Mouse (Mus musculus) fat pad, adult 2 months (tissue): Measurements from ENCODE around the gene Ptms.

ENCODE experiments used
- DNase-seq: peaks from one replicate; pipeline ENCODE4 v3.0.0-alpha.2; 2011; ENCODE audit warnings: low read depth, low spot score; ENCODE audit errors: extremely low read depth

Gene Ptms

DNA sequence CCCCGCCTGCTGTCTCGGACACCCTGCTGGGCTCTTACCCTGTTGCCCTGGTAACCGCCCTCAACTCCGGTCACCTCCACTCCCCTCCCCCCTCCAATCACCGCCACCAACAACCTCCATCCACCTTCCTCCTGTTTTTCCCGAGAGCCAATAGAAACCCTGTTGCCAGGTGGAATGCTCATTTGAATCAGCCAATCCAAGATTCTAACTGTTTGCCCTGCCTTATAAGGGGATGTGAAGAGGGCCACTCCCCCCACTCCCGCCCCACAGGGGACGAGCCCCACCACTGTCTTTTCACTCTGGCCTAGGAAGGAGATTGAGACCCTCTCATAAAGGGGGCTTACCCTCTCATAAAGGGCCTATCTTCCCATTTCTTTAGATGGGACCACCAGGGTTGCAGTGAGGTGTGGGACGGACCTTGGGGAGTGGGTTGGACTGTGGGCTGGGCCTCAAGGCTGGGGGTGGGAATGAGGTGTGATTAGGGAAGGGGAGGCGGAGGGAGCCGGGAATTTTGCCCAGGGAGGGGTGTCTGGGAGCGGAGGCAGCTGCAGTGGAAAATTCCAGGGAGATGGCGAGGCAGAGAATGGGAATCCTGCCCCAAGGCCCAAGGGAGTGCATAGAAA, at the start of gene Ptms:
Gene Ptms, minus strand, starts transcription at position 409 of the 623 bp plus-strand sequence.
- DNase-seq: peak; percentile 97

DNA sequence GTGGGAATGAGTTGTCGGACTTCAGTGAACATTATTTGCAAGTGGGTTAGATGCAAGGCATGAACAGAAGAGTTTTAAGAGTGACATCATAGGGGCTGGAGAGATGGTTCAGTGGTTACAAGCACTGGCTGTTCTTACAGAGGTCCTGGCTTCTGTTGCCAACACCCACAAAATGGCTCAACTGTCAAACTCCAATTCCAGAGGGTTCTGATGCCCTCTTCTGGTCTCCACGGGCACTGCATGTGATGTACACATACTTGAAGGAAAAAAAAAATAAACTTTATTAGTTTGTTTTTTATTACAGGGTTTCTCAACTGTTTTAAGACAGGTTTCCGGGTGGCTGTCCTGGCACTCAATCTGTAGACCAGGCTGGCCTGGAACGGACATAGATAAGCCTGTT, 47.9 kb upstream of the Ptms start:
- no peak for DNase-seq

DNA sequence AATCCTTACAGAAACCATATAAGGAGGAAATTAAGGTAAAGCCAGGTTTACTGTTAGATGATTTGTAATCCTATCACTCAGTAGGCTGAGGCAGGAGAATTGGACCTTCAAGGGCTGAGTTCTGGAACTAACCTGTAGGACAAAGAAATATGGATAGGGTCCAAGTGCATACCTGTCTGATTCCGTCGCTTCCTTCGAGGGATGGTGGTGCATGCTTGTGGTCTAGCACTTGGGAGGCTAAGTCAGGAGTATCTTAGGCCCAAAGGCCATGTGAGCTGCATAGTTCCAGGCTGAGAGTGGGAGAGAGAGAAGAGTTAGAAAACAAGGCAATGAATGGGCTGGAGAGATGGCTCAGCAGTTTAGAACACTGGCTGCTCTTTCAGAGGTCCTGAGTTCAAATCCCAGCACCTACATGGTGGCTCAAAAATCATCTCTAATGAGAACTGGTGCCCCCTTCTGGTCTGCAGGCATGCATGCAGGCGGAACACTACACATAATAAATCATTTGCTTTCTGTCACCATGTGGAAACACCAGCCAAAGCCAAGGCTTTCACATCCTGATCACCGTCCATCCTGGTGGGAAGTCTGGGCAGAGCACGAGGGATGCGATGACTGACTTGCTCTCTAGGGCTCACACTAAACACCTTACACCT, 46.7 kb upstream of the Ptms start:
- no peak for DNase-seq

DNA sequence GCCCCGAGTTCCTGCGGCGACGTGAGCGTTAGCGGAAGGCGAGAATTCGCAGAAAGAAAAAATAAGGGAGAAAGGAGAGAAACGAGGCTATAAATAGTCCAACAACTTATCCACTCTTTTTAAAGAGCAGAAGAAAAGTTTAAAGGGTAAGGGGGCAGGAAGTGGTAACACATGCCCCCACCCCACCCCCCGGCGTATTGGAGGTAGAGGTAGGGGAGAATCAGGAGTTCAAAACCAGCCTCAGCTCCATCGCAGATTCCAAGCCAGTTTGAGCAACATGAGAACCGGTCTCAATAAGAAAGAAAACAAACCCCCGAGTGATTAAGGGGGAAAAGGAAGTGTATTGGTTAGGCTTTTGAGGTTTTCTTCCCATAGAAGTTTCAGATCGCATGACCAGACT, 45.8 kb upstream of the Ptms start:
- no peak for DNase-seq

DNA sequence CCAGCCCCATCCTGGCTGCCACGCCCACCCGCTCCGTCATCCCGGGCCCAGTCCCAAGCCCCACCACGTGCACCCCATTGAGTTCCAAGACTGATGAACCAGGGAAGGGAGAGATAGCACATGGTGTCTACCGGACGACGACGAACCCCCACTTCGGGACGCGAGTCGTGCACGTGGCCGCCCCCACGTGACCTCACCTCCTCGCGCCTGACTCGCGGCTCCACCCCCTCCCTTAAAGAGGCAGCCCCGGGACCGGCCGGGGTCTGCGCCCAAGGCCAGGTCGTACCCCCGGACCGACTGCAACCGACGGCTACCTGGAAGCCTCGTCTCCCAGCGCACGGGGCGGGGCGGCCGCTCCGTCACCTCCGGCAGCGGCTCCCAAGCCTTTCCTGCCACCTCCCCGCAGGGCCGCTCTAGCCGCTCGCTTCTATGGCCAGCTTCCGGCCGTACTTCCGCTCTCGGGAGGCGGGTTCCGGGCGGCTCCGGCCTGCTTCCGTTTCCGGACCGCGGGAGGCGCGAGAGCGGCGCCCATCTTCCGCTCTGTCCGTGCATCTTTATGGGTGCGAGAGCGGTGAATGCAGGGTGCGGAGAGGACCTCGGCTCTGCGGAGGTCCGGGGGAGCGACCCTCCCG, 45.3 kb upstream of the Ptms start, which contains the start of gene Cops7a:
Gene Cops7a, minus strand, starts transcription at position 451 of the 632 bp plus-strand sequence.
- DNase-seq: no peak

DNA sequence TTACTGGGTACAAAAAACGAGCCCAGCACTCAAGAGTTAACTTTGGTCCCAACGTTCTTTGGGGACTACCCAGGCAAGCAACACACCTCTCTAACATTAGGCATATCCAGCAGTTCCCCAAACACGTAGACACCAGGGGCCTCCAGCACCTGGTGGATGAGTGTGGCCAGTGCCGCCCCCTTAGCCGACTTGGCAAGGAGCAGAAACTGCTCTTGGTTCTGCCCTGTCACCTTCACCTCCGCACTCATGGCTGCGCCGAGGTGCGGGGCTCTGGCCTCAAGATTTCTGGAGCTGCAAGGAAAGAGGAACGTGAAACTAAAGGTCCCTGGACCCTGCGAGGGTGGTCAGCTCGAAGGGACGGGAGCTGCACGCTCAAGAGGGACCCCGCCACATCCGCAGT, 44.7 kb upstream of the Ptms start:
- no peak for DNase-seq

DNA sequence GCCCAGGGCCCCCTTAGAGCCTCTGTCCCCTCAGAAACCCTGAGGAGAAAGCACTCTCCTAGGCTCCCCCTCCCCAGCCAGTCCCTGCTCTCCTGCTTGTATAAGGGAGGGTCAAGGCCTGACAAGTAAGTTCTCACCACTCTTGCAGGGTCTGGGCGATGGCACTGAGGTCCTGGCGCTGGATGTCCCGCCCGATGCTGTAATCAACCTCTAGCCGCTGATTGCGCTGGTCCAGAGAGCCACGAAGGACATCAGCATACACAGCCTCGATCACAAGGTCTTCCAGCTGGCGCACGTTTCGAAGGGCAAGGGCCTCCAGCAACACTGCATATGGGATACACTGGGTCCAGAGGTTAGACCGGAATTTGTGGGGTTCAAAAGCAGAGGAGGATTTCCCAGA, 41.1 kb upstream of the Ptms start:
- DNase-seq: no peak

DNA sequence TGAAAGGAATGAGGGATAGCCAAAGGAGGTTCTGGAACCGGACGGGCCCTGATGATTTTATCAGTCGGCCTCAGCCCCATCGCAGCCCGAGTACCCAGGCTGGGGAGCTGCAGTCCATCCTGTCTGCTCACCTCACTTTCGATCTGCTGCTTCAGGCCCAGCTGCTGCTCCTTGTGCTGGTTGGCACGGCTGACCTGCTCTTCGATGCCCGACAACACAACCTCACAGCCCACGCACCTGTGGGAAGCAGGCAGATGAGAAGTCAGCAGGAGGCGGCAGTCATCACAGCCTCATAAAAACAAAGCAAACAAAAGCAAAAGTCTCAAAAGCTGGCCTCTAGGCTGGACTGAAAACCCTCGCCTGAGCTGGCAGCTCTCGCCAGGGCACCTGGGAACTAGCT, 40.1 kb upstream of the Ptms start:
- peak; percentile 91 for DNase-seq

DNA sequence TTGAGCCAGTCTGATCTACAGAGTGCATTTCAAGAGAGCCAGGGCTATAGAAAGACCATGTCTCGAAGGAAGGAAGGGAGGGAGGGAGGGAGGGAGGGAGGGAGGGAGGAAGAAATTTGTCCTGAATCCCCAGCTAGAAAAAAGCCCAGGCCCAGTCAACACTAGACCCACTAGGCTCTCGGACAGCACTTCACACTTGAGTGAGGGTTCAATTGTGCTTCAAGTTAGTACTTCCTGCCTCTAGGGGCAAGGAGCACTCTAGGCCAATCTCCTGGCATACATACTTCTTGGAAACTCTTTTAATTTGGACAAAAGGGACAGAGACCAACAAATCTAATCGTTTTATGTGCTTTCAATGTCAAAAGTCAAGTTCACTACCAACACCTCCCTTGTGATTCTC, 38.2 kb upstream of the Ptms start:
- no peak for DNase-seq

DNA sequence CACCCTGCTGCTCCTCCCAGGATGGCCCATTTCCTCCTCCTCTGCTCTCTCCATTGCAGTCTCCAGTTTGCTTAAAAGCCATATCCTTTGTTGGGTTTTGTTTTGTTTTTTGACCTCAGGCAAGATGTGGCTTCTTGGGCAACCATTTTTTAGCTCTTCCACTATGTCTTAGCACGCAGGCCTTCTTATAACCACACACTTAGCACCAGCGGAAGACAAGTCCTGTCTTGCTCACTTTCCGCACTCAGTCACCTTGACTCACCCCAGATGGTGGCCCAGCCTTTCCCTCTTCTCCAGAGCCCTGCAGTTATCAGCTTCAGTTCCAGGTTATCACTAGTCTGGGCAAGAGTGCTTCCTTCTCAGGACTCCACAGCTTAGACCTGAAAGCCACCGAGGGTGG, 35.3 kb upstream of the Ptms start:
- DNase-seq: peak; percentile 95

DNA sequence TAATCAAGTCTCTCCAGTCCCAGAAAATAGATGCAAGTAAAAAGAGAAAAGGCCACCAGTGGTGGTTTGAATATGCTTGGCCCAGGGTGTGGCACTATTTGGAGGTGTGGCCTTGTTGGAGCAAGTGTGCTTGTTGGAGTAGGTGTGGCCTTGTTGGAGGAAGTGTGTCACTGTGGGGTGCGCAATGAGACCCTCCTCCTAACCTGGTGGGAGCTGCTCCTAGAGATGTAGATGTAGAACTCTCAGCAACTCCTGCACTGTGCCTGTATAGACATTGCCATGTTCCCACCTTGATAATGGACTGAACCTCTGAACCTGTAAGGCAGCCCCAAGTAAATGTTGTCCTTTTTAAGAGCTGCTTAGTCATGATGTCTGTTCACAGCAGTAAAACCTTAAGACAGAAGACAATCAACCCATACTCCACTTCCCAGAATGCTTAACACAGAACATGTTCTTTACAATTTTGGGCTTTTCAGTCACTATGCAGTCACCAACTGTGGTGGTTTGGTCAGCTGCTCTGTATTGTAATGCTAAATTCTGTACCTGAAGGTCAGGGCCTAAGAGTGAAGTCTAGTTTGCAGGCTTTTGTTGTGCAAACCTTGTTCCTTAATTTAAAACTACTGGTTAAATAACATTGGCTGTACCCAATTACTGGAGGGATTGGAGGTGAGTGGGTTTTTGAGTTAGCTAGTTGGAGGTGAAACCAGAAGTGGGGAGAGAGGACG, 34.2 kb upstream of the Ptms start:
- no peak for DNase-seq

DNA sequence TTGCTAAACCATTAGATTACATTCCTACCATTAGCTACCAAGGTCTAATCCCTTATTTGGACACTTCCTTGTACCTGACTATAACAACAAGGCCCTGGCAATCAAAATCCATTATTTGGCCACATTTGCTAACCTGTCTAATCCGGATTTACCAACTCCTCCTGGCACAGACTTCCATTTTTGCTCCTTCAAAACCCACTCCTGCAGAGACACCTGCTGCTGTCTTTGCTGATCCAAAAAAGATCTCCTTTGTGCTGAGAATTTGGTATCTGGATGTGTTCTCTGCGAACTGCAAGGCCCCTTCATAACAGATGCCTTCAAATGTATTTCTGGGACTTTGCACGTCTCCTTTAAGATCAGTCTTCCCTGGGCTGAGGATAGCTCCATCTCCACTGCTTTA, 23.6 kb upstream of the Ptms start:
- DNase-seq: no peak

DNA sequence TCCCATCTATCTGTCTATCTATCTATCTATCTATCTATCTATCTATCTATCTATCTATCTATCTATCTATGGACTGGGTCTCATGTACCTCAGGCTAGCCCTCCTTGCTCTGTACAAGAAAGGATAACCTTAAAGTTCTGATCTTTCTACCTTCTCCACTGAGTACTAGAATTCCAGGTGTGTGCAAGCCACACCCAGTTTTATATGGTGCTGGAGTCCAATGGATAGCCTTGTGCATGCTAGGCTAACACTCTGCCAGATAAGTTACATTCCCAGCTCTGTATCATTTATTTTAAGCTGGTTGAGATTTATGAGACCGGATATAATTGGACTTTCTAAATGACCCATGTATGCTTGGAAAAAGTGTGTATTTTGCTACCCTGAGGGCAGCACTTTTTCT, 21.8 kb upstream of the Ptms start:
- no peak for DNase-seq

DNA sequence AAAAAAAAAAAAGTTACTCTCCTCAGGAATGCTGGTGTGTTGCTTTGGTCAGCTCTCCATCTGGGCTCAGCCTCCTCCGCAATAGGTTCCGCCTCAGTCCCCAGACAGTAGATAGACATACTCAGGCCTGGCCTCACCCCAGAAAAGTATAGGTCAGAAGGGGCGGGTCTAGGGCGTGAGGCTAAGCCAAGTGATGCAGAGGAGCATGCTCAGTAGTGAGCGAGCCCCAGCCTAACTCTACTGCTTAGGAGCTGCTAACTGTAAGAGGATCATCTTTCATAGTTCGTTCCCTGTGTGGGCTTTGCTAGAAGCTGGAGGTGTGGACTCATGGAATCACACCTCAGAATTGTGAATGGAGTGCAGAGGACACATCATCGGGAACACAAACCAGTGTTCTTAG, 18.7 kb upstream of the Ptms start:
- DNase-seq: no peak

DNA sequence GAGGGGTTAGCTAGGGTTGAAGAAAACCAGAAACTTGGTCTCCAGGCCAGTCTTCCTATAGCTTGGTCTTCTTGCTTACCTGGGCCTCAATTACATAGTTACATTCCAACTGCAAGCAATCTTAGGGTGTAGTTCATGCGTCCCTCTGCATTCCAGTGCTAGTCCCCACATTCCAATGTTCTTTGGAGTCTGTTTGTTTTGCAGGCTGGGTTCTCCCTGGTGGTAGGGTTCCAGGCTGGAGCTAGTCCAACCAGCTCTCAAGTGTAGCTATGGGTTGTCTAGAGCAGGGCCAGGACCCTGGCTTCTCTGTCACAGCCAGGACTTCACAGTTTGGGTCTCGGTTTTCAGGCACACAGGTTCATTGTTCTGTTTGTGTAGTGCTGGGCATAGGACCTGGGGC, 17.6 kb upstream of the Ptms start:
- DNase-seq: no peak

DNA sequence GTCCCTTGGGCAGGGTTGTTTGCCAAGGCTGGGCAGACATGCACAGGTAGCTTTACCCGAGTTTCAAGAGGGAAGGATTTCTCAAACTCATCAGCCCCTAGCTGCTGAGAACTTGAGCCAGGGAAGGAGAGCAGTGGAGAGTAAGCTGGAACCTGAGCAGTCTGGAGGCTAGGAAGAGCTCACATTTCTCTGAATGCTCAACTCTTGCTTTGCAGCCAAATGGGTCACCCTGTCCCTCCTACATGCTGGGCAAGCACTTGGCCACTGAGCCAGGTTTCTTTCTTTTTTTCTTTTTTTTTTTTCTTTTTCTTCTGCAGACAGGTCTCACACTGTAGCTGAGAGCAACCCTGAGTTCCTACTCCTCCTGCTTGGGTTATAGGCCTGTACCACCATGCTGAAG, 16.8 kb upstream of the Ptms start:
- DNase-seq: no peak

DNA sequence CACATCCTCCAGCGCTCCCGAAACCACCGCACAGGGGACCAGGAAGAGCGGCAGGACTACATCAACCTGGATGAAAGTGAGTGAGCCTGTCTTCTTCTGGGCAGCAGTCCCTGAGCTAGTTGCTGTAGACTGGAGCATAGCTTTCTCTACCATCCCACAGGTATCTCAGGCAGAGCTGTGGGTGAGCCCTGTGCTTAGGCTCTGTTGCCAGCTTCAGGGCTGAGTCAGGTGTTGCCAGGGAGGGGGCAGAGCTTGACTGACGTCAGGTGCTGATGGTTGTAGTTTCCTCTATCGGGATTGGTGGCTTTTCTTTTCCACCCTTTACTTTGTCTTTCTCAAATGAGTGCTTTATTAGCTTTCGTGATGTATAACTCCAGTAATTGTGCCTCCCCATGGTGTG, 14.8 kb upstream of the Ptms start:
- no peak for DNase-seq

DNA sequence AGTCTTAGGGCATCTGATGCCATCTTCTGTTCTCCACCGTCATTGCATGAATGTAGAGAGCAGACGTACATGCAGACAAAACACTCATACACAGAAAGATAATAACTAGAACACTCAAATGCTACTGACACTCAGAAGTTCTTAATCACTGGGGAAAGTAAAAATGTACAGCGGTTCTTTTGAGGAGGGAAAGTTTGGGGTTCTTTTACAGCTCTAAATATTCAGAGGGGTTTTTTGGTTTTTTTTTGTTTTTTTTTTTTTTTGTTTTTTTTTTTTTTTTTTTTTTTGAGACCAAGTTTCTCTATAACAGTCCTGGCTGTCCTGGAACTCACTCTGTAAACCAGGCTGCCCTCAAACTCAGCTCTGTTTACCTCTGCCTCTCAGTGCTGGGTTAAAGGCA, 13.2 kb upstream of the Ptms start:
- DNase-seq: no peak

DNA sequence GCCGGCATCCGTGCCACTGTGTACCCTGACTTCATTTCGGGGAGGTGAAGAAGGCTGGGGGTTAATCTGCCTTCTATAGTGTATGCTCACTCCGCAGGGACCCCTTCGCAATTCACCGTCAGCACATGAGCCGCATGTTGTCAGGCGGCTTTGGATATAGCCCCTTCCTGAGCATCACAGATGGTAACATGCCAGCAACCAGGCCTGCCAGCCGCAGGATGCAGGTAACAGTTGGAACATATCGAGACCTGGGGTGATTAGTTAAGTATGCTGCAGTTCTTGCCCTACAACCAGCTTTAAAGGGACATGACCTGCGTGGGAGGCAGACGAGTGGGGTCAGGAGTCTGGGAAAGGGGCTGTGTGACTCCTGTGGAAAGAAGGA, 12.4 kb upstream of the Ptms start:
- DNase-seq: no peak

DNA sequence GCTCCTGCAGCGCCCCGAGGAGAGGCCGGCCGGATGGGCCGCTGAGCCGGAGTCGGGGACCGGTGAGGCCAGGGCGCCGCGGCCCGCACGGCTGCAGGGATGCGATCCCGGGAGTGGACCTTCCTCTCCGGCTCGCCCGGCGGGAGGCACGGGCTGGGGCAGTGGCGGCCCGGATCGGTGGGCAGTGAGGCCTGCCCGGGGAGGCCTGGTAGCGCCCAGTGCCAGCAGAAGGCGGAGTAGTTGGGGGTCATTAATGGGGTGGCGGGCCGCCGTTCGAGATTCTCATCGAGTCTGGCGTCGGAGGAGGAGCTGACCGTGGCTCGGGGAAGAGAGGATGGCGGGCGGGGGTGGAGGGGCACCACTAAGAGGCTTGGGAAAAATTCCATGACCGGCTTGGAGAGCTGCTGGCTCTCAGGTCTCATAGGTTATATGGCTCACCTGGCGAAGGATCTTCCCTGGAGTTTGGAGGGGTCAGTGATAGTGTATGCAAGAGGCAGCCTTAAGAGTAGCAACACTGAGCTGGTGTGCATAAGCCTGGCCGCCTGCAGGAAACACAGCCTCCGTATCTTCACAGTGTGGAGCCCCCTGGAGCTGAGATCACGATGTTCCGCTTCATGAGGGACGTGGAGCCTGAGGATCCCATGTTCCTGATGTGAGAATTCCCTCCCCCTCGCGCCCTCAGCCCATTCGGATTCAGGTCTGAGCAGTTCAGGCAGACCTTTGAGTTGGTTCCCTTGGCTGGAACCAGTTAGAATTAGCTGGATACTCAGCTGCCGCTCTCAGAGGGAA, 11.8 kb upstream of the Ptms start:
- DNase-seq: no peak
